Mouse (Mus musculus) limb, embryonic 13.5 days (tissue): ENCODE data around the gene Abca1. TPM values are rescaled to one million over a fixed set of nuclear protein-coding genes. Genes with fewer than 3 reads are reported as not detected.
A peak's percentile ranks its signal among the peaks of the same experiment; 100 is the strongest.

ENCODE experiments used
- ATAC-seq: fragments of 200-750 bp; cut with Nextera tagmentation; 2 replicates; pipeline ENCODE4 v1.8.0; 2017; ENCODE audit warnings: low read depth, moderate number of reproducible peaks, moderate TSS enrichment; ENCODE audit not compliant: low FRiP score
- H3K27ac ChIP-seq: fragments of 300-500 bp; sonication (generic); 2 replicates; pipeline ENCODE4 v1.5.1; 2015; ENCODE audit warnings: inconsistent platforms, mild to moderate bottlenecking, moderate library complexity
- H3K27me3 ChIP-seq: fragments of 300-500 bp; sonication (generic); 2 replicates; pipeline ENCODE4 v1.6.1; 2015; ENCODE audit warnings: mild to moderate bottlenecking, inconsistent platforms
- H3K36me3 ChIP-seq: fragments of 300-500 bp; sonication (generic); 2 replicates; pipeline ENCODE4 v1.6.1; 2015; ENCODE audit warnings: inconsistent platforms, mild to moderate bottlenecking, moderate library complexity
- H3K4me1 ChIP-seq: fragments of 300-500 bp; sonication (generic); 2 replicates; pipeline ENCODE4 v1.6.1; 2015; ENCODE audit warnings: inconsistent platforms
- H3K4me2 ChIP-seq: fragments of 300-500 bp; sonication (generic); replicated peaks from 2 replicates; pipeline ENCODE4 v1.6.1; 2015; ENCODE audit warnings: inconsistent platforms, mild to moderate bottlenecking, moderate library complexity
- H3K4me3 ChIP-seq: fragments of 300-500 bp; sonication (generic); 2 replicates; pipeline ENCODE4 v1.5.1; 2015; ENCODE audit warnings: moderate library complexity, mild to moderate bottlenecking, inconsistent platforms
- H3K9ac ChIP-seq: fragments of 300-500 bp; sonication (generic); 2 replicates; pipeline ENCODE4 v1.6.1; 2015; ENCODE audit warnings: mild to moderate bottlenecking, inconsistent platforms
- H3K9me3 ChIP-seq: fragments of 300-500 bp; sonication (generic); 2 replicates; pipeline ENCODE4 v1.6.1; 2016; ENCODE audit warnings: inconsistent platforms
- WGBS: fragments of 180-500 bp; shearing (Covaris S2); methylation state at CpG from one replicate; pipeline ENCODE4 v1.1.7; 2015; 5-methylcytosine and 5-hydroxymethylcytosine counted together
- polyA plus RNA-seq: library from polyadenylated mRNA; unstranded; fragments of >200 nt; fragmentation: Nextera tagmentation; extraction: Ambion mirVana; gene quantifications from 2 replicates; pipeline ENCODE4 v1.2.1, GENCODE M21; 2015

The Abca1 gene
- polyA plus RNA-seq, 1 experiment from 2014 or later = 7.8 TPM

DNA sequence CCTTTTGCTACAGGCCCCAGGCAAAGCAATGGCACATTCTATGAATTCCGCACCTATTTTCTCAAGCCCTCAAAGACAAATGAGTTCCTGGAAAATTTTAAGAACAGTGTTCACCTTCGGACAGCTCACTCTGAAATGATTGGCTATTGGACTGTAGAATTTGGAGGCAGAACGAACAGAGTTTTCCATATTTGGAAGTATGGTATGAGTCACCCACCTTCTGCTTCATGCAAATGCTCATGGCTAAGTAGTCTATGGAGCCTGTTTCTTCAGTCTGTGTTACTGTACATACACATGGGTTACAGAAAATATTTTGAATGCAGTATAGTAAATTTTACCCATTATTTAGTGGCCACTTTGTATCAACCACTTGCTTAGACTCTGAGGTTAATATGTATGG is 144.7 kb downstream of the Abca1 start:
- Histone ChIP-seq H3K4me1 (peaks cover 5% of the 10 kb centered on the region; the same call in 1 of the 2 replicates), H3K36me3 (peaks cover 42% of the 10 kb centered on the region), H3K9me3 (peaks cover 6% of the 10 kb centered on the region; the same call in 1 of the 2 replicates), H3K27ac (no peak overlapping the region), H3K9ac (no peak overlapping the region), H3K27me3 (no peaks in the 10 kb centered on the region), H3K4me3 (no peak overlapping the region), H3K4me2 (no peak overlapping the region)
- WGBS = 83% methylated on average over 3 of the region's 3 CpGs
- ATAC-seq = no peak

DNA sequence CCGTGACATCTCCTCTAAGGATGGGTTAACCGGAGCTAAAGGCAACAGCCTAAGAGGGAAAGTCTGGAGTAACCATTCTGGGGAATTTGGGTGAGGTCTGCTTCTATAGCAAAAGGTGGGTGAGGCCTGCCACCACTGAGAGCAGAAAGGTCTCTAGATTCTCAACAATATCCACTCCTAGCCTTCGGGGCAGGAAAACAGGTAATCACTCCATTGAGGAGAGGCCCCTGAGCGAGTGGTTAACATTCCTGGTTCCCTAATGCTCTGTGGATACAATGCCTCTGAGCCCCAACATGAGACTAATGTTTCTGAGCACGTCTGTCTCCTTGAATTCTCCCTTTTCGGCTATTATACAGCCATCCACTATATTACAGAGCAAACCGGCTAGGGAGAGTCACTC is 145.3 kb downstream of the Abca1 start:
- H3K36me3 ChIP-seq = peaks cover 36% of the 10 kb centered on the region
- H3K27ac ChIP-seq = no peak overlapping the region; the same call in 1 of the 2 replicates
- peaks cover 6% of the 10 kb centered on the region; the same call in 1 of the 2 replicates for H3K9me3 ChIP-seq
- WGBS = 88% methylated on average over 7 of the region's 7 CpGs
- H3K4me2 ChIP-seq = no peak overlapping the region
- no peaks in the 10 kb centered on the region for H3K27me3 ChIP-seq
- H3K4me3 ChIP-seq = no peak overlapping the region
- peaks cover 5% of the 10 kb centered on the region; the same call in 1 of the 2 replicates for H3K4me1 ChIP-seq
- no peak for ATAC-seq
- H3K9ac ChIP-seq = no peak overlapping the region

DNA sequence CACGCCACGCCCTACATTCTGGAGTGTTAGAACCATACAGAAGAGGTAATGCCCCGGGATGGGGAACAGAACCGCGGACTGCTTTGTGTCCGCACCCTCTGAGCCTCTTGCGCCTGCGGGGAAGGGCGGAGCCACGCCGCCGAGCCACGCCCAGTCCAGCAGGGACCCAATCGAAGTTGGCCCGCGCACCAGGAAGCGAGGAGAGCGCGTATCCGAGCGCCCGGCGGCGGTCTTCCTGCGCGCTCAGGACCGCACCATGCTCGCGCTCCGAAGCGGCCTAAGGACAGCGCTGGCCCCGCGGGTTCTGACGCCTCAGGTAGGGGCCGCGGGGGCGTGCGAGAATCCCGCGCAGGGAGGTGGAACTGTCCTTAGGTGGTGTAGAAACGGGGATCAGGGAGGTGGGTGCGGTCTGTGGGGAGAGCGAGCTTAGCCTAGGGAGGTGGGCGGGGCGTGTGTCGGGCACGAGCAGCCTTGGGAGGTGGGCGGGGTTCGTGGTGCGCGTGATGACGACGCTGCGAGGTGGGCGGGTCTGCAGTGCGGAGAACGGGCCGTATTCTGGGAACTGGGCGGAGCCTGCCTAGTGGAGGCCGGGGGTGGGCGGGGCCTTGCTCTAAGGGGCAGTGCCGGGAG is 147.8 kb downstream of the Abca1 start, which contains the start of gene Nipsnap3b:
Gene Nipsnap3b (plus strand): TSS at position 149 of the 630 bp plus-strand sequence.
- peaks cover 3% of the 10 kb centered on the region; the same call in 1 of the 2 replicates for H3K9me3 ChIP-seq
- H3K4me1 ChIP-seq = peaks cover 5% of the 10 kb centered on the region; the same call in 1 of the 2 replicates
- H3K27me3 ChIP-seq = no peaks in the 10 kb centered on the region
- peak within 1 kb of the TSS; percentile 75 for H3K4me3 ChIP-seq
- peak within 1 kb of the TSS; percentile 78 for H3K27ac ChIP-seq
- WGBS = under 1% methylated on average over 63 of the region's 63 CpGs
- peak within 1 kb of the TSS; percentile 71 for H3K9ac ChIP-seq
- H3K4me2 ChIP-seq = peak within 1 kb of the TSS; percentile 68
- ATAC-seq = peak; percentile 95
- H3K36me3 ChIP-seq = peaks cover 17% of the 10 kb centered on the region

GRCm38 (mm10) chr4:53009871-53010270 is 149.8 kb downstream of the Abca1 start:
- H3K4me3 ChIP-seq = no peak overlapping the region
- H3K27me3 ChIP-seq = no peaks in the 10 kb centered on the region
- H3K27ac ChIP-seq = no peak overlapping the region
- H3K4me1 ChIP-seq = peaks cover 5% of the 10 kb centered on the region; the same call in 1 of the 2 replicates
- ATAC-seq = no peak
- H3K9me3 ChIP-seq = no peaks in the 10 kb centered on the region
- 94% methylated on average over 4 of the region's 4 CpGs for WGBS
- no peak overlapping the region for H3K4me2 ChIP-seq
- H3K9ac ChIP-seq = no peak overlapping the region
- peaks cover 1% of the 10 kb centered on the region; the same call in 1 of the 2 replicates for H3K36me3 ChIP-seq

DNA sequence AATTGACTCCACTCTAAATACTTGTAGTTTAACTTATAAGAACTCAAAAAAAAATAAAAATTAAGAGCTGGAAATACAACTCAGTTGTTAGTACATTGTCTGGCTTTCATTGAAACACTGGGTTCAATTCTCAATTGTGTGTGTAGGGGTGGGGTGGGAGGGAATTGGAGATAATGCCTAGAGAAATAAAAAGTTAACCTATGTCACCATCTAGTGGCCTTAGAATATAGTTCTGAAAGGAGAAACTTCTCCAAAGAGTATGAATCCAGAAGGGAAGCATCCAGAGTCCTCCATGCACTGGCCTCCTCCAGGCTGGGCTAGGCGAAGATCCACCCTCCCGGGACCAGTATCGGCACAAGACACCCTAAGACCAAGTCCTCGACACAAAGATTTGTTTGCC is 150.5 kb downstream of the Abca1 start:
- H3K4me1 ChIP-seq = peaks cover 5% of the 10 kb centered on the region; the same call in 1 of the 2 replicates
- H3K27ac ChIP-seq = no peak overlapping the region
- no peak for ATAC-seq
- H3K4me2 ChIP-seq = no peak overlapping the region
- H3K36me3 ChIP-seq = no peaks in the 10 kb centered on the region
- no peak overlapping the region for H3K4me3 ChIP-seq
- H3K9me3 ChIP-seq = no peaks in the 10 kb centered on the region
- 71% methylated on average over 4 of the region's 4 CpGs for WGBS
- H3K27me3 ChIP-seq = no peaks in the 10 kb centered on the region
- H3K9ac ChIP-seq = no peak overlapping the region

DNA sequence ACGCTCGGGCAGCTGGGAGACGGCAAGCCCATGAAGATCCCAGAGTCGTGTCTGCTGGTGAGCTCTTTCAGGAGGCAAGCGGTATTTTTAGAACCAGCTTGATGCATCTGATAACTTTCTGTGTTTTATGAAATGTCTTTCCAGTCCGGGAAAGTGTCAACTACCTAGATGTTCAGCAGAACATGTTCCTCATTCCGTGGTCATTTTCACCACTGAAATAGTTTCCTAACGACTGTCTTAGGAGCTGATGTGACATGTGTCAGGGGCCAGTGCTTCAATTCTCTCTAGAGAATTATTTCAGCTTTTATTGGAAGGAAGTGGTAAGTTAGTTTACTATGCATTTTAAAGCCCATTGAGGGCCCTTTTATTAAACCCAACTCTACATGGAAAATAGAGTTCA is 159.5 kb downstream of the Abca1 start:
- no peak overlapping the region for H3K4me3 ChIP-seq
- WGBS = 70% methylated on average over 8 of the region's 8 CpGs
- no peak for ATAC-seq
- H3K4me2 ChIP-seq = no peak overlapping the region
- no peaks in the 10 kb centered on the region for H3K9me3 ChIP-seq
- no peaks in the 10 kb centered on the region for H3K36me3 ChIP-seq
- H3K4me1 ChIP-seq = no peaks in the 10 kb centered on the region
- no peaks in the 10 kb centered on the region for H3K27me3 ChIP-seq
- H3K27ac ChIP-seq = no peak overlapping the region
- no peak overlapping the region for H3K9ac ChIP-seq

GRCm38 (mm10) chr4:52999449-52999848 is 160.2 kb downstream of the Abca1 start:
- 89% methylated on average over 6 of the region's 6 CpGs for WGBS
- no peak for ATAC-seq
- H3K4me2 ChIP-seq = no peak overlapping the region
- no peak overlapping the region for H3K9ac ChIP-seq
- no peaks in the 10 kb centered on the region for H3K36me3 ChIP-seq
- H3K4me3 ChIP-seq = no peak overlapping the region
- no peaks in the 10 kb centered on the region for H3K27me3 ChIP-seq
- no peaks in the 10 kb centered on the region for H3K9me3 ChIP-seq
- no peaks in the 10 kb centered on the region for H3K4me1 ChIP-seq
- no peak overlapping the region for H3K27ac ChIP-seq

GRCm38 (mm10) chr4:52989248-52989647 is 170.4 kb downstream of the Abca1 start, which contains the start of gene Nipsnap3a:
Gene Nipsnap3a, plus strand, starts transcription at chr4:52989272.
- H3K9ac ChIP-seq = peak within 1 kb of the TSS; percentile 48; the same call in 1 of the 2 replicates
- peak; percentile 44; the same call in 1 of the 2 replicates for ATAC-seq
- peak within 1 kb of the TSS; percentile 59 for H3K4me2 ChIP-seq
- WGBS = 22% methylated on average over 12 of the region's 12 CpGs
- H3K27me3 ChIP-seq = peaks cover 4% of the 10 kb centered on the region; the same call in 1 of the 2 replicates
- H3K9me3 ChIP-seq = no peaks in the 10 kb centered on the region
- no peak within 1 kb of the TSS for H3K27ac ChIP-seq
- H3K4me3 ChIP-seq = peak within 1 kb of the TSS; percentile 33
- H3K36me3 ChIP-seq = no peaks in the 10 kb centered on the region
- no peaks in the 10 kb centered on the region for H3K4me1 ChIP-seq

- no peaks in the 10 kb centered on the region for H3K36me3 ChIP-seq
- no peaks in the 10 kb centered on the region for H3K9me3 ChIP-seq
- peaks cover 27% of the 10 kb centered on the region for H3K27me3 ChIP-seq
- no peak overlapping the region for H3K9ac ChIP-seq
- H3K4me1 ChIP-seq = no peaks in the 10 kb centered on the region
- 84% methylated on average over 2 of the region's 2 CpGs for WGBS
- no peak for ATAC-seq
- H3K27ac ChIP-seq = no peak overlapping the region
- H3K4me3 ChIP-seq = no peak overlapping the region
- no peak overlapping the region for H3K4me2 ChIP-seq
Measured at GRCm38 (mm10) chr4:52986266-52986665, 173.4 kb downstream of the Abca1 start.

DNA sequence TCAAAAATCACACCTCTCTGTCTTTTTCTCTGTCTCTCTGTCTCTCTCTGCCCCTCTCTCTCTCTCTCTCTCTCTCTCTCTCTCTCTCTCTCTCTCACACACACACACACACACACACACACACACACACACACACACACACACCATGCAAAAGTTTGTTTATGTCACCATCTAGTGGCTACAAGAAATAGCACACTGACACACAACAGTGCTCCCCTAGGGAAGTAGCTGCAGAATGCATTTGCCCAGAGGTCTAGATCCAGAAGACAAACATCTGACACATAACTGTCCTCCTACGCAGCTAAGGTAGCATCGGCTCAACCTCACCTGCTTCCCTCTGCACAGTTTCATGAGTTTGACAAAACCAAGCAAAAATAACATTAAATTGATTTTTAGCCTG is 174.5 kb downstream of the Abca1 start:
- no peaks in the 10 kb centered on the region for H3K36me3 ChIP-seq
- H3K4me1 ChIP-seq = no peaks in the 10 kb centered on the region
- no peak overlapping the region for H3K9ac ChIP-seq
- H3K4me2 ChIP-seq = no peak overlapping the region
- H3K27ac ChIP-seq = no peak overlapping the region
- peaks cover 34% of the 10 kb centered on the region for H3K27me3 ChIP-seq
- no peak for ATAC-seq
- 76% methylated on average over 2 of the region's 2 CpGs for WGBS
- no peak overlapping the region for H3K4me3 ChIP-seq
- no peaks in the 10 kb centered on the region for H3K9me3 ChIP-seq
